ENCODE assay signal across 8 mouse cellular contexts in genomic region chr5:53588421-53589171, GRCm38 (mm10).
A peak's percentile ranks its signal among the peaks of the same experiment; 100 is the strongest.
DNase-seq lines count a peak whose midpoint lies in the region; ATAC-seq and TF ChIP-seq lines count a peak whose summit lies in the region.

No protein-coding gene starts in this region.

- no peak for TF ChIP-seq CTCF in gastrocnemius, adult 2 months (IDR thresholded peaks at IDR 0.05)
- no peak for TF ChIP-seq CTCF in C2C12 (IDR thresholded peaks at IDR 0.05; ENCODE audit: control insufficient read depth, insufficient read depth, insufficient read length)

- peaks cover 13% of the 10 kb centered on the region for H3K4me1 ChIP-seq in forebrain, embryonic 16.5 days (replicated peaks; ENCODE audit: control insufficient read depth, insufficient read depth, low read length)
- H3K4me1 ChIP-seq in midbrain, embryonic 11.5 days (ENCODE audit: control insufficient read depth, insufficient read depth, low read length): peaks cover 17% of the 10 kb centered on the region

- no peak for DNase-seq in gastrocnemius, adult 2 months
- no peak for DNase-seq in gastrocnemius, postnatal 14 days
- DNase-seq in c-Kit-positive CD71-positive TER-119-negative erythroid progenitor cells, embryonic 14.5 days (ENCODE audit: low read depth): peak; percentile 37
- DNase-seq in kidney, postnatal 14 days: peak; percentile 3
- peak; percentile 89 for DNase-seq in midbrain, embryonic 11.5 days (ENCODE audit: low spot score, missing footprints)
- peak; percentile 25 for DNase-seq in yolk sac, embryonic 10.5 days (ENCODE audit: low spot score)

- H3K4me2 ChIP-seq in forebrain, embryonic 16.5 days (ENCODE audit: low read length): peak overlapping the region; percentile 74
- peak overlapping the region; percentile 85 for H3K4me2 ChIP-seq in midbrain, embryonic 11.5 days

- no peaks in the 10 kb centered on the region for H3K27me3 ChIP-seq in C2C12 (ENCODE audit: control insufficient read depth, insufficient read depth, insufficient read length)
- H3K27me3 ChIP-seq in forebrain, embryonic 16.5 days (replicated peaks; ENCODE audit: control insufficient read depth, insufficient read depth, low read length): no peaks in the 10 kb centered on the region
- H3K27me3 ChIP-seq in midbrain, embryonic 11.5 days (ENCODE audit: control insufficient read depth, insufficient read depth, low read length): no peaks in the 10 kb centered on the region

- under 1% methylated on average over 30 of the region's 34 CpGs for WGBS in forebrain, embryonic 16.5 days
- WGBS in midbrain, embryonic 11.5 days: 2% methylated on average over 29 of the region's 34 CpGs

- peaks cover 35% of the 10 kb centered on the region for H3K79me2 ChIP-seq in C2C12 (ENCODE audit: control insufficient read depth, insufficient read depth)

- peak overlapping the region; percentile 99 for H3K27ac ChIP-seq in gastrocnemius, adult 2 months
- peak overlapping the region; percentile 99 for H3K27ac ChIP-seq in forebrain, embryonic 16.5 days (ENCODE audit: low read length)
- H3K27ac ChIP-seq in midbrain, embryonic 11.5 days (ENCODE audit: low read depth, low read length): peak overlapping the region; percentile 61; the same call in 1 of the 2 replicates

- intact Hi-C loops in gastrocnemius, adult 2 months (cut with DNase I): loop anchor here (5.0 kb wide), 3 partner anchors 76 to 116 kb away; no protein-coding TSS in a partner anchor
- intact Hi-C loops in gastrocnemius, postnatal 14 days (cut with DNase I; ENCODE audit: low total_unique reads): no loop called here

- H3K36me3 ChIP-seq in C2C12 (ENCODE audit: control insufficient read depth, insufficient read depth): no peaks in the 10 kb centered on the region
- no peaks in the 10 kb centered on the region for H3K36me3 ChIP-seq in forebrain, embryonic 16.5 days (ENCODE audit: control insufficient read depth, insufficient read depth)
- H3K36me3 ChIP-seq in midbrain, embryonic 11.5 days (ENCODE audit: control insufficient read depth, insufficient read depth, low read length): no peaks in the 10 kb centered on the region

- no peaks in the 10 kb centered on the region for H3K9me3 ChIP-seq in forebrain, embryonic 16.5 days (ENCODE audit: control insufficient read depth, low read length)
- no peaks in the 10 kb centered on the region for H3K9me3 ChIP-seq in midbrain, embryonic 11.5 days (ENCODE audit: control insufficient read depth, low read length)

- H3K79me3 ChIP-seq in C2C12 (ENCODE audit: low read depth): peaks cover 30% of the 10 kb centered on the region

- H3K4me3 ChIP-seq in gastrocnemius, adult 2 months: peak overlapping the region; percentile 84
- H3K4me3 ChIP-seq in C2C12 (ENCODE audit: insufficient read depth, poor library complexity, severe bottlenecking): peak overlapping the region; percentile 63
- H3K4me3 ChIP-seq in forebrain, embryonic 16.5 days (replicated peaks; ENCODE audit: low read length): peak overlapping the region; percentile 69
- H3K4me3 ChIP-seq in midbrain, embryonic 11.5 days (ENCODE audit: low read depth, low read length): peak overlapping the region; percentile 92

- H3K9ac ChIP-seq in forebrain, embryonic 16.5 days (replicated peaks; ENCODE audit: low read depth, low read length): peak overlapping the region; percentile 78
- peak overlapping the region; percentile 77 for H3K9ac ChIP-seq in midbrain, embryonic 11.5 days (ENCODE audit: low read length)

- ATAC-seq in forebrain, embryonic 16.5 days: peak; percentile 38; the same call in 1 of the 2 replicates
- ATAC-seq in midbrain, embryonic 11.5 days (ENCODE audit: low FRiP score): no peak; the same call in 1 of the 2 replicates

- peak overlapping the region; percentile 63 for H3ac ChIP-seq in C2C12 (ENCODE audit: control insufficient read depth, insufficient read length, low read depth)

TF ChIP-seq in C2C12, 6 proteins besides CTCF, POLR2A, EP300 and RAD21:
- TF ChIP-seq MAX (IDR thresholded peaks at IDR 0.05) (no peak), MYOD1 (IDR thresholded peaks at IDR 0.05; ENCODE audit: control insufficient read depth, insufficient read length, low read depth) (no peak), FOSL1 (IDR thresholded peaks at IDR 0.05; ENCODE audit: insufficient read depth, low read length, poor library complexity, severe bottlenecking) (peak; percentile 83)

Comparison
In these comparisons a context has a peak if more than half of its experiments do, and no peak if none do; other contexts are left out.
1. DNase-seq: peak in c-Kit-positive CD71-positive TER-119-negative erythroid progenitor cells, embryonic 14.5 days (single experiment), kidney, postnatal 14 days (single experiment), midbrain, embryonic 11.5 days (single experiment) and yolk sac, embryonic 10.5 days (single experiment); none in gastrocnemius, adult 2 months (single experiment) and gastrocnemius, postnatal 14 days (single experiment).
2. Peak in every context shown above with its lines, with median percentiles within 50 percentile points of each other: H3K27ac ChIP-seq and H3K4me3 ChIP-seq.